Mouse (Mus musculus) telencephalon, adult 2 months (tissue): ENCODE data around the gene Phf12.
"Not testable (repeated sequence)": the region's sequence is repeated elsewhere in the genome, so short reads cannot be mapped to it uniquely, and the experiment has no call there.

Experiments
- DNase-seq: peaks from one replicate; pipeline ENCODE4 v3.0.0-alpha.2; 2011; ENCODE audit warnings: low read depth, low spot score

Gene Phf12

GRCm38 (mm10) chr11:78031947-78032808 is 49.6 kb downstream of the Phf12 start, which contains the start of gene Dhrs13:
Gene Dhrs13, plus strand, starts transcription at chr11:78032280.
- peak; percentile 85 for DNase-seq

- DNase-seq = no peak
Measured at GRCm38 (mm10) chr11:78032809-78033195, 50.2 kb downstream of the Phf12 start.

GRCm38 (mm10) chr11:78033931-78034617 is 51.5 kb downstream of the Phf12 start:
- no peak for DNase-seq

GRCm38 (mm10) chr11:78036791-78037190 is 54.2 kb downstream of the Phf12 start:
- DNase-seq = no peak

GRCm38 (mm10) chr11:78037831-78038752 is 55.5 kb downstream of the Phf12 start, which contains the start of gene Flot2:
Gene Flot2, plus strand, starts transcription at chr11:78037931.
- DNase-seq = no peak

- no peak for DNase-seq
Measured at GRCm38 (mm10) chr11:78040878-78041277, 58.3 kb downstream of the Phf12 start.

- not testable (repeated sequence) for DNase-seq
Measured at GRCm38 (mm10) chr11:78042290-78042870, 59.8 kb downstream of the Phf12 start.

- DNase-seq = no peak
Measured at GRCm38 (mm10) chr11:78044758-78045251, 62.3 kb downstream of the Phf12 start.

- DNase-seq = not testable (repeated sequence)
Measured at GRCm38 (mm10) chr11:78048637-78049036, 66.1 kb downstream of the Phf12 start.

GRCm38 (mm10) chr11:78053078-78053477 is 70.5 kb downstream of the Phf12 start:
- DNase-seq = no peak

GRCm38 (mm10) chr11:78056946-78057345 is 74.4 kb downstream of the Phf12 start:
- no peak for DNase-seq

GRCm38 (mm10) chr11:78059833-78060757 is 77.5 kb downstream of the Phf12 start:
- DNase-seq = no peak

GRCm38 (mm10) chr11:78062563-78062962 is 80.0 kb downstream of the Phf12 start:
- no peak for DNase-seq

- no peak for DNase-seq
Measured at GRCm38 (mm10) chr11:78065906-78066305, 83.4 kb downstream of the Phf12 start.

GRCm38 (mm10) chr11:78066641-78067040 is 84.1 kb downstream of the Phf12 start:
- DNase-seq = no peak

- no peak for DNase-seq
Measured at GRCm38 (mm10) chr11:78067566-78067965, 85.0 kb downstream of the Phf12 start.

- DNase-seq = no peak
Measured at GRCm38 (mm10) chr11:78069130-78069529, 86.6 kb downstream of the Phf12 start.

GRCm38 (mm10) chr11:78069646-78070045 is 87.1 kb downstream of the Phf12 start:
- no peak for DNase-seq

GRCm38 (mm10) chr11:78071938-78072337 is 89.4 kb downstream of the Phf12 start:
- DNase-seq = no peak
